Mouse (Mus musculus) heart, adult 18-20 months (tissue): ENCODE results near the gene Rab4a. TPM values are rescaled to one million over a fixed set of nuclear protein-coding genes. Genes with fewer than 3 reads are reported as not detected.

Experiments
- DNase-seq, 2 experiments: peaks; one replicate each; pipeline ENCODE4 v3.0.0; 2021 to 2022; ENCODE audit warnings: mixed read lengths in 1 of 2
- total RNA-seq, 2 experiments: library from RNA; stranded (reverse); gene quantifications; 2 replicates each; pipeline ENCODE4 v1.2.3; 2021

Gene Rab4a
- total RNA-seq, 2 experiments from 2014 or later: 8.6 to 8.9 TPM

DNA sequence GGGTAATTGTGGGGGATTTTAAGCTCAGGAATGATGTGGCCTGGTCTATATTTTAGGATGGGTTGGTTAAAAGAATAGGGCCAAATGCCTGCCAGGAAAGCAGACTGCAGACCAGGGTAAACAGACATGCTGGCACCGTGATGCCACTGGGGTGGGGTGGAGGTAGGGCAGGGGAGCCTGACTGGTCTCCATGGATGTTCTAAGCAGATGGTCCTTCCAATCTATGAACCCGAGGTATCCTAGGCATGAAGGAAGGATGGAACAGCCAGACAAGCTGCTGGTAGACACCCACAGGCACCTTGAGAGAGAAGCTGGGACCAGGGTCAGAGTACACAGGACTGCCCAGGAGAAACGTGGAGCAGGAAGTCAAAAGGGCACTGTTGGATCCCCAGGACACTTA lies 41.8 kb downstream of the Rab4a start:
- DNase-seq: no peak

DNA sequence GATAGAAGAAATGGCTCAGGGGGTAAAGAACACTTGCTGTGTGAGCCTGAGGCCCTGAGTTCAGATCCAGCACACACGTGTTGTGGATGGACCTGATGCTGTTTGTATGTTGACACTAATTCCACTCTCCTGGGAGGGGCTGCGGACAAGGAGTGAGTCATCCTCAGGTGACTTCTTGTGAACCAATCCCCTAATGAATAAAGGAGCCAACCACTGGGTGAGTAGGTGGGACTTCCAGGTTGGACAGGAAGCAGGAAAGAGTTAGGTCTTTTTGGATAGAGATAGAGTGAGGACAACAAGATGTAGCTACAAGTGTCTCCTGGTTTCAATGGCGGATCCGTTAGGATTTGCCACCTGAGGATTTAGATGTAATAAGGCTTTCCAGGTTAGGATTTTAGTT lies 43.6 kb downstream of the Rab4a start:
- no peak for DNase-seq

DNA sequence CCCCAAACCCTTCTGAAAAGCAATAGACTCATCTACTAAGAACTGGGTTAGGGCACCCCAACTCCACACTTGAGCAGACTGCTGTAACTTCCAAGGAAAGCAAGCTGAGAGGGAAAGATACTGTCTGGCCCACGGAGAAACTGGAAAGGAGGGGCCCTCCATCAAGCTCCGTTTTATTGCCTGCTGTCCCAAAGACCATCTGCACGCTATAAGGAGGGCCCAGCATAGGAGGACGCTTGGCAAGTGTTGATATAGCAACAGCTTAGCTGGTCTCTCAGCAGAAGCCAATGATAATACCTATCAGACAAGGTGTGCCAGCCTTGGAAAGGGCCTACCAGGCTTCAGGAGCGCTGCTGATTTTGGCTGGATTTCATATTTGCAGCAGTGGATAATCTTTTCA lies 45.8 kb downstream of the Rab4a start:
- DNase-seq: no peak

DNA sequence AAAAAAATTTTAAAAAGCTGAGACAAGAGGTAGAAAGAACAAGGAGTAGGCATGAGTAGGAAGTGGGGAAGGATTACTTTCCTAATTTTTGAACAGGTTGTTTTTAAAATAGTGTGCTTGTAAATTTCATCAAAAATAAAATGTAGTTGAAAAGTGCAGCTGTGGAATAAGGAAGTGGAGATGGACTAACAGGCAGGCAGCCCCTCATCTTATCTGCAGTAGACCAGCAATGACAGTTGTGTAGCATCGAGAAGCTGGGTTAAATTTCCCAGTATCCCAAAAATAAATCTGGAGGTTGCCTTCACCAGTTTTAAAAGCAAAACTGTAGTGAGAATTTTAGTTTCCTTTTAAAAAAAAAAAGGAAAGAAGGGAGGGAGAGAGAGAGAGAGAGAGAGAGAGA lies 48.5 kb downstream of the Rab4a start:
- DNase-seq: no peak

DNA sequence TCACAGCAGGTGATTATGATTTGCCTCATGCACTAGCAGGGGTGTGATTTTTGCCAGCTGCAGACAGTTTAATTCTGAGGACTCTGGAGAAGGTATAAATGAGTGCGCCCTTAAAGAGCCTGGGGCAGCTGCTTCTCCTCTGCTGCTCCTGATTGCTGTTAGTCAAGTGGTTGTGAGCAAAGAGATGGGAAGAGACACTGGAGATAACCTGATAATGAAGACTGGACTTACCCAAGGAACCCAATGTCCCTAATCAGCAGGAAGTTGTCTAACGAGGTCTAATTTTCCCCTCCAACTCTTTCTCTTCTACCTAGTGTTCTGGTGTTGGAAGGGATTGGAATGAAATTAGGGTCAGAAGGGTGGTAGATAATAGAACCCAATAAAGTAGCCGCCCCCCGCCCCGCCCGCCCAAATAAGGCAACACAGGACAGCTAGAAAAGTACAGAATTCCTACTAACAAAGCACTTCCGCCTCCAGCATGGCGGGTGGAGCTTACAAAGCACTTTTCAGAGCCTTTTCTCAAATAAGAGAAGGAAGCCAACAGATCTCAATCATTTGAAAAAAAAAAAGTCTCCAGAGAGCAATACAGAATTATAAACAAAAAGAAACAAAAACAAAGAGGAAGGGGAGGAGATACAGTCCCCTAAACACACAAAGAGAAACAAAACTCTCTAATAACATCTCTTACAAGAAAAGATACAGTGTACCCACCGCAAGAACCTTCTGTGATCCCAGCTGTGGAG lies 49.1 kb downstream of the Rab4a start:
- DNase-seq: no peak

DNA sequence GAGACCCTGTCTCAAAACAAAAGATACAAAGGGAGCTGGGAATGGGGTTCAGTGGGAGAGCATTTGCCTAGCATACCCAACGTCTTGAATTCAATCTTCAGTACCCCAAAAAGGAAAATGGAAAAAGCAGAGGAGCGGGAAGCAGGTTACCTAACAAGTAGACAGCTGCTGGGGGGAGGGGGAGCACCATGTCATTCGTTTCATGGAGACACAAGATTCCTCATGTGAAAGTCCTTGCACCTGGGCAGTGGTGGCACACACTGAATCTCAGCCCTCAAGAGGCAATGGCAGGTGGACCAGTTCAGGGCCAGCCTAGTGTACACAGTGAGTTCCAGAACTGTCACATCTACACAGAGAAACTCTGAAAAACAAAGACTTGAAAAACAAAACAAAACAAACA lies 51.6 kb downstream of the Rab4a start:
- no peak for DNase-seq

DNA sequence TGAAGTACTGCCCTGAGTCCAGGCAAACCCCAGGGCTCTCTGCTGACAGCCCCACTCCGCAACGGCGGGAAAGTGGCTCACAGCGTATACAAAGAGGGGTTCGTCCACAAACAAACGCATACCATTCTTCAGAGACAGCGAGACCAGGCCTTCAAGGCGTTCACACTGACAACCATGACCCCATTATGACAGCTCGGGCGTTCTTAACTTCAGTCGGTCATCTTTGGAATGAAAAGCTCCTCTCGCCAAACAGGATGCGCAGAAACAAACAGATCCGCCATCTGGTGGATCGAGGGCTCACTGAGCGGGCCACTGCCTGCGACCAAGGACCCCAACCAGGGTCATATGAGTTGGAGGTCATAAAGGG lies 52.8 kb downstream of the Rab4a start:
- peak in 1 of 2 experiments; percentile 7 for DNase-seq

DNA sequence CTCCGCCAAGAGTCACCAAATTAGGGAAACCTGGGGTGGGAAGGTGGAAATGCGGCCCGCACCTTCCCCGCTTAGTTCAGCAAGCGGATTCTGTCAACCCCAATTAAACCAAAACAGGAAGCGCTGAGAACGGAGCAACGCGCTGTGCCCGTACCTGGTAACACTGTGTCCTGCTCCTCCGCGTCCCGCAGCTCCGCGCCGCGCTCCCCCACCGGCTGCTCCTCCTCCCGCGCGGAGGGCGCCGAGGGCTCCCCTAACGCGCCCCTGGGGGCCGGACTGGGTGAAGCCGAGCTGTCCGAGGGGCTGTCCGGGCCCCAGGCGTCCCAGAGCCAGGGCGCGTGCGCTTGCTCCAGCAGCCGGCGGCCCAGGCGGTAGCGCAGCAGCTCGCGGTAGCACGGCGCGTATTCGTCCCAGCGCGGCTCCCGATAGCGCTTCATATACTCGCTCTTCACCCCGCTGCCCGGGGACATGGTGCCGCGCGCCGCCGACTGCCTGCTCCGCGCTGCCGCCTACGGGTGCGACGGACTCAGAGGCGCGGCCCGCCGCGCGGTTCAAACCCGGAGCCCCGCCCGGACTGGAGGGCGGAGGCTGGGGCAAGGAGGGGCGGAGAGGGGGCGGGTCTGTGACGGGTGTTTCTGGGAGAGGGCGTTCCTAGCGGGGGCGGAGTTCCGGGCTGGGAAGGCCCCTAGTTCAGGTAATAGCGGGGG lies 53.3 kb downstream of the Rab4a start:
- DNase-seq: peak; percentile 93 to 94

DNA sequence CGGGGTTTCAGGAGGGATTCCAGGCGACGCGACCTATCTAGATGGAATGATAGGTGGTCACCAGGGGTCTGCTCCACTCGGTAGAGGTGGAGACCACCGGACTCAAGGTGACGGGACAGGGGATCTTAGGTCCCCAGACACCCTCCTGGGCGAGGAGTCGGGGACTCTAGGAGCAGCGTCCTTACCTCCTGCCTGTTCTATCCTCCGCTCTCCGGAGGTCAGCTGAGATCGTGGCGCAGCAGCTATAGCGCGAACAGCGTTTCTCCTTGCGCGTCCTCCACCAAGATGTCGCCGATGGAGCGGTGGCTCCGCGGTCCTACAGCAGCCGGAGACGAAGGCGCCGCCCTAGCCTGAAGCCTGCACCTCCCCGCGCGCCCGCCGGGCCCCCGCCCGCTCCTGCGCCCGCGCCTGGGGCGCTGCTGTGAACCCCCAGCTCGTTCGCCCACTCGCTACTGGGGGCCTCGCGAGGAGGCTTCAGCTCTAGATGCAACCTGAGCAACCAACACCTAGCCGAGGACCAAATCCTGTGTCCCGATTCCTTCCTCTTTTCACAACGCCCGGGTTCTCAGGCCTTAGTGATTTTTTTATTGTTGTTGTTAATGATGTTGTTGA lies 54.0 kb downstream of the Rab4a start, which contains the start of gene Ccsap:
TSS of gene Ccsap (minus strand) at position 562 of the 612 bp plus-strand sequence.
- no peak for DNase-seq

DNA sequence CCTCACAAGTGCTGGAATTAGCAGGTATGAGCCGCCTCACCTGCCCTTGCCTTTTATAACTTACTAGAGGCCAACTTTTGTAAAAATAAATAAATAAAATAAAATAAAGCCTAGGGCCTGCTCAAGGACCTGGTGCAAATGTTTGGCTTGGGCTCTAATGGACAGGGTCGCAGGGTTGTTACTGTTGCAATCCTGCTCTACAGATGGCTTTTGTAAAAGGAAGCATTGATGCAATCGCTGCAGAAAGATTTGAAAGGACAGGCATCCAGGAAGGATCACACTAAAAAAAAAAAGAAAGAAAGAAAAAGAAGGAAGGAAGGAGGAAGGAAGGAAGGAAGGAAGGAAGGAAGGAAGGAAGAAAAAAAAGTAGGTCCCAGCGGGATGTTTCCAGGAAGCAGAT lies 54.6 kb downstream of the Rab4a start:
- DNase-seq: no peak

DNA sequence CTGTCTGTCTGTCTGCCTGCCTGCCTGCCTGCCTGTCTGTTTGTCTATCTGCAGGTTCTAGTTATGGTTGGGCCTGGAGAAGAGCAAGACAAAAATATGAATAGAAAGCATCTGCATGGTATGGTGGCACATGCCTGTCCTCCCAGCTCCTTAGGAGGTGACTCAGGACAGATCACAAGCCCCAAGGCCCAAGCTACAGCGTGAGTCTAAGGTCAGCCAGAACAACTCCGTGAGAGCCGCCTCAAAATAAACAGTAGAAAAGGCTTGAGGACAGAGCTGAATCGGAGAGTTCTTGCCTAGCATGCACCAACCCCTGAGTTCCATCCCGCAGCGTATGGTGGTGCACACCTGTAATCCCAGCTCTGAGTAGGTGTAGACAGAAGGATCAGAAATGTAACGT lies 60.0 kb downstream of the Rab4a start:
- no peak for DNase-seq

DNA sequence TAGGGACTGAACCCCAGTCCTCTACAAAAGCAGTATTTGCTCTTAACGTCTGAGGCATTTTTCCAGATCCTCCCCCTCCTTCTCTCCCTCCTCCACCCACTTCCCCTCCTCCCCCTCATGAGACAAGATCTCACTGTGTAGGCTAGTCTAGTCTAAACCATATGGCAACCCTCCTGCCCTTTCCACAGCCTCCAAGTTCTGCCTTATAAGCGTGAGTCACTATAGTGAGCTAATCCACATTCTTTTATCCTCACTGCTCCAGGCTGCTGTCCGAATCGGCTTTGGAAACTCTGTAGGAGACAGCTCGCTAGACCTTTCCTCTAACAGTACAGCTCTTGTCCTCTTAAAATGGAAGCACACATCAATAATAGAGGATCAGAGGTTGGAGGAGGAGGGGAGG lies 61.2 kb downstream of the Rab4a start:
- no peak for DNase-seq

DNA sequence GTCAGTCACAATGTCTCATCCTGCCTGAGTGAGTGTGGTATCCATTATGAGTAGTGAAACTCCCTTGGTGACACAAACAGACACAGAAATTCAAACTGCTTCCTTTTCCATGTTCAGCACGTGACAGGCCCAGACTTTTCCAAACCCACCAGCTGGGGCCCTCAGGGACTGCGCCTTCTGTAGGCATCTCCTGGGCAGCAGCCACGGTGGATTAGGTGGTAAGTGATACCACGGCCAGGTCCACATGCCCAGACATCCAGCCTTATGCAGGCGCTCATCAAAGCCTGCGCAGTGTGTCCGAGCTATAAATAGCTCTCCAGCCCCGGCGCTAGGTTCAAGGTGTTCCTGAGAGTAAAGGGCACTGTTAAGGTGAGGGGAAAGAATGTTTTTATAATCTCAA lies 66.3 kb downstream of the Rab4a start:
- DNase-seq: peak; percentile 47 to 59

DNA sequence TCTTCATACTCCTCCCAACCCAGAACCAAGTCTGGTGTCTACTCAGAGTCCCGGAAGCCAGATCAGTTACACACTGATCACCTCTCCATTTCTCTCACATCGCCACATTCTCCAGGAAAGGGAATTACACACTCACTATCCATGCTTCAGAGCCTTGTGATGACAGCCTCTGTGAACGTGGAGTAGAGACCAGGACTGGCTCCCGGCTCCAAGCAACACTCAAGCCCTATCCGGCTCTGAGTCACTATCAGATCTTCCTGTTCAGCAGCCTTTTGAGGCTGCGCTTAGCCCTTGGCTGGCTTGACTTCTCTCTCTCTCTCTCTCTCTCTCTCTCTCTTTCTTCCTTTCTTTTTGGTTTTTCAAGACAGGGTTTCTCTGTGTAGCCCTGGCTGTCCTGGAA lies 67.6 kb downstream of the Rab4a start:
- DNase-seq: no peak

DNA sequence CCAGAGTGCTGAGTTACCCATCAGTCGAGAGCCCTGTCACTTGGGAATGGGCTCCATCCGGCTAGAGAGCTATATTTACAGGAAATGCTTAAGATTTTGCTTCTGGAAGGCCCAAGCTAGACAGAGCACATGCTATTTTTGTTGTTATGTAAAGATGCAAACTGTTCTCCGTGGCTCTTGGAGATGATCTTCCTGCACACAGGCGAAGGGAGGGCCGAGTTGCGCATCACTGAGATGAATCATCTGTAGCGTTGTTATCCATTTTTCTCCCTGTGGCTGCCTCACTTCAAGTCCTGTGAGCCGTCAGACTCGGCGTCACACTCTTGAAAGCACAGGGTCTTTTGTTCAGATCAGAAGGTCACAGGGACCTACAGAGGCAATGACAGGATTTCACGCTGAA lies 68.5 kb downstream of the Rab4a start:
- no peak for DNase-seq

DNA sequence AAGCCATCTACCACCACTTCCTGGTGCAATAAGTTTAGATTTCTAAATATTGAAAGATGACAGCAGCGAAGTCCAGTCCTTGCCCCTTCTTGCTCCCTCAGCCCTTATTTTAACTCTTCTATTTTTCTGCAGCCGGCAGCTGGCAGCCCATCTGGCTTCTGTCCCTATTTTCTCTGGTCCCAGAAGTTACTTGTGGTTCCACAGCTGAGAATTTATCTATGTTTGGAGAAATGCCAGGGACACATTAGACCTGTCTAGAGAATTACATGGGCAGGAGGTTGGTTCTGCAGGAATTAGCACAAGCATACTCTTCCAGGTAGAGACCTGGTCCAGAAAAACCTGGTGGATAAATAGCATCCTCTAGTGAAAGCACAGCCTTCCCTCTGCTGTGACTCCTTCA lies 72.1 kb downstream of the Rab4a start:
- DNase-seq: no peak

DNA sequence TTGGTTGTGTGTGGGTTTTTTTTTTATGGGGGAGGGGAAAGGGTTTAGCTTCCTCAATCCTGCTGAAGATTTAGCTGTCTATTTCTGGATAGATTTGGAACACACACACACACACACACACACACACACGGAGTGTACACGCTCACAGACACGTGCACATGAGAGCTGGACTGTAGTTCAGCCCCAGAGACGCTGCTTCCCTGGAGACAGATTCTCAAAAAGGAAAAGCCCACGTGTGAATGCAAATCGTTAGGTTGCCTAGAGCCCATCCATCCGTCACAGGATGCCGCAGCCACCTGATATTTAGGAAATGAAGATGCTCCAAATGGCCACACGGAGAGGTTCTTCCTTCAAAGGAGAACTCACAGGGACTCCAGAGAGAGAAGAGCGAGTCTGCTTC lies 74.5 kb downstream of the Rab4a start:
- no peak for DNase-seq

DNA sequence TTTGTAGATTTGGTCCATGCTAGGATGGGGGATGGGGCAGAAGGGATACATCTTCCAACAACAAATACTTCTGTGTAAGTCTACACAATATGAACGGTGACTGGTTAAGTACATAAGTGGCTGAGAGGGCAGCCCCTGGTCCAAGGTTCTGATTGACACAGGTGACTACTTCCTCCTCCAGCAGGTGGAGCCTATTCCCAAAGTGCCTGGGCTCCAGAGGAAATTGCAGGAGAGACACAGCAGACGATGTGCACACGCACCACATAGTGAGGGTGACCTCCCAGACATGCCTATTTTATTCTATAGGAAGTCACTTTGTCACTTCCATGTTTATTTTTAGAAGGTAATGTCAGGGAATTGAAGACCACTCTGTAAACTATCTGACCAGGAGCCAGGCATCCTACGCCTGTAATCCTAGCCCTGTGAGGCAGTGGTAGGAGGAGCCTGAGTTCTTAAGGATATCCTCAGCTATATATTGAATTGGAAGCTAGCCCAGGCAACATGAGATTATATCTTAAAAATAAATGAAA lies 75.1 kb downstream of the Rab4a start:
- no peak for DNase-seq

DNA sequence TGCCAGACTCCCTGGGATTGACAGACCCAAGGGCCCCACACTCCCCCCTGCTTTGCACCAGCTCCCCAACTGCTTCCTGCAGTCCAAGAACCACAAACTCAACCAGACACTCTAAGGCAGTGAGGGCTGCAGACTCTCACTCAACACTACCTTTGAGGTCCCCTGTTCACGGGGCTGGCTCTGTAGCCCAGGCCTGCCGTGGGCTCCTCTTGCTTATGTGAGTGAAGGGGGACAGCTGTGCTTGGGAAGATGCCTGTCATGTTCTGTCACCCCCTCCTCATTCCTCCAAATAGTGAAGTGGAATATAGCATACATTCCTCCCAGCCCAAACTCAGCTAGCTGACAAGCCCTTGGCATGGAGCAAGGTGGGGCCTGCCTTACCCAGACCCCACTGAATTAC lies 76.6 kb downstream of the Rab4a start:
- no peak for DNase-seq

DNA sequence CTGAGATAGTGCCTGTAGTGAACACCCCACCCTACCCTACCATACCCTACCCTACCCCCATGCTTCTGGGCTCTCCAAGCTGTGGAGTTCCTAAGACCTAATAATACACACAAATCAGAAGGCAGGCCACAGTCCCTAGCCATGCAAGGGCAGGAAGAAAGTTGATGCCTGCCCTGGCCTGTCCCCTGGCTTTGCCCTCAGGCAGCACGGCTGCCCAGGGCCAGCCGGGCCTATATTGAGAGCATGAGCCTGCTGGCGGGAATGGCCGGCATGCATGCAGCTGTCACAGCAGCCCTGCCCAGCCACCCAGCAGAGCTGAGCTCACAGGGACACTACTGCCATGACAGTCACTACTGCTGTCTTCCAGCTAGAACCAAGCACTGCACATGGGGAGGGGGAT lies 77.3 kb downstream of the Rab4a start:
- no peak for DNase-seq
